Mouse (Mus musculus) urinary bladder, postnatal 10 days (tissue): ENCODE data around the gene Coq4.

Source experiments
- DNase-seq: peaks from one replicate; pipeline ENCODE4 v3.0.0; 2022; ENCODE audit warnings: low spot score

Gene Coq4

GRCm38 (mm10) chr2:29792772-29793487 is 5.6 kb downstream of the Coq4 start:
- DNase-seq: no peak

GRCm38 (mm10) chr2:29802075-29802826 is 15.0 kb downstream of the Coq4 start, which contains the start of gene Slc27a4:
Slc27a4 (plus strand) TSS chr2:29802634.
- DNase-seq: peak; percentile 88

DNA sequence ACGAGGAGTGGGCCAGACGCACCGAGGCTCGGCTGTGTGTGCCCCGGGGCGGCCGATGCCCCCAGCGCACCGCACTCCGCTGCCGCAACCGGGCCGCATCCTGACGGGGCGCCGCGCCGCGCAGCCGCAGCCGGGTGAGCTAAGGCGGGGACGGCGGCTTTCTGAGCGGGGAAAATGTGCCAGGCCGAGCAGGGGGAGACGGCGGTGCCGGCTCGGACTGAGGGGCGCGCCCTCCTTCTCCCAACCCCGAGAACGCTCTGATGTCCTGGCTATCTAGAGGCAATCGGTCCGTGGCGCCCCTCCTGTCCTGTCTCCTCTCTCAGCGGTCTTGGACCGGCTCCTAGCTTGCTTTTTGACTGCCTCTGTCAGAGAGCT is 15.5 kb downstream of the Coq4 start:
- DNase-seq: no peak

- DNase-seq: no peak
Observed at GRCm38 (mm10) chr2:29803400-29803831, 16.1 kb downstream of the Coq4 start.

- DNase-seq: no peak
Observed at GRCm38 (mm10) chr2:29815678-29816371, 28.5 kb downstream of the Coq4 start.

GRCm38 (mm10) chr2:29817426-29818232 is 30.3 kb downstream of the Coq4 start:
- peak; percentile 52 for DNase-seq

GRCm38 (mm10) chr2:29819363-29819762 is 32.1 kb downstream of the Coq4 start:
- DNase-seq: no peak

GRCm38 (mm10) chr2:29820025-29820817 is 32.9 kb downstream of the Coq4 start, which contains the start of gene Urm1:
Urm1 (plus strand) TSS chr2:29820075.
- no peak for DNase-seq

- DNase-seq: no peak
Observed at GRCm38 (mm10) chr2:29826318-29826925, 39.1 kb downstream of the Coq4 start.

- DNase-seq: peak; percentile 72
Observed at GRCm38 (mm10) chr2:29826926-29827708, 39.8 kb downstream of the Coq4 start.

- no peak for DNase-seq
Observed at GRCm38 (mm10) chr2:29827709-29828024, 40.4 kb downstream of the Coq4 start.

GRCm38 (mm10) chr2:29831106-29831505 is 43.8 kb downstream of the Coq4 start:
- DNase-seq: no peak

DNA sequence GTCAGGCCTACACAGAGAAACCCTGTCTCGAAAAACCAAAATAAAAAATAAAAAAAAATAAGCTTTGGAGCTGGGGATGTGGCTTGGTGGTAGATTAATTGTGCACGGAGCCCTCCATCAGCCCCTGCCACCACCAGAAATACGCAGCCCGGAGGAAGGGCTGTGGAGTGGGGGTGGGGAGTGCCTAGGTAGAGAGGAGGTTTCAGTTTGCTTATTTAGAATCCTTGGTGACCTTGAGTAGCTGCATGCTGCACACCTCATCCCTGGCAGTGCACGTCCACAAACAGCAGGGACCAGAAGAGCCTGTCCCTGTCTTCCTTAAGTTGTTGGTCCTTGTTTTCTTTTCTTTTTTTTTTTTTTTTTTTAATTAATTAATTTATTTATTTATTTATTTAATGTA is 46.5 kb downstream of the Coq4 start:
- DNase-seq: no peak

DNA sequence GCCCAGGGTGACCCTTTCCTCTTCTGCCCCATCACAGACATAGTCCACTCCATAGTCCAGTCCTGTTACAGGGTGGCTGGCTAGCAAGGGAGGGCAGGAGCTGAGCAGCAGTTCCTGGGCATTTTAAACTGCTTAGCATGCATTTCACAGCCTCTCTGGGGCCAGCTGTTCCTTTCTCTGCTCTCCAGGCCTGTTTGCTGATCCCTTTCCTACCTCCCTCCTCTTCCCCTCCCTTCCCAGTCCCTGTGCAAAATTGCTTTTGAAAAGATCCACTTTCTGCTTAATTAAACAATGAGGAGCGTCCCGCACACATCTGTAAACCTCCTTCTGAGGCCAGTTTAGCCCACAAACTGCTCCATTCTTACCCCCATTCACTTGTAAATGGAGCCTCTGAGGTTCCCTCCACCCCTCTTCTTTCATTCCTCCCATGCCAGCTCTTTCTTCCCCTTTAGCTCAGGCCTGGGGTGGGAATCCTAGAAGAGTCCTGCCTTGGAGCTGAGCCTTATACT is 48.2 kb downstream of the Coq4 start:
- no peak for DNase-seq

GRCm38 (mm10) chr2:29839460-29839859 is 52.2 kb downstream of the Coq4 start:
- DNase-seq: no peak

DNA sequence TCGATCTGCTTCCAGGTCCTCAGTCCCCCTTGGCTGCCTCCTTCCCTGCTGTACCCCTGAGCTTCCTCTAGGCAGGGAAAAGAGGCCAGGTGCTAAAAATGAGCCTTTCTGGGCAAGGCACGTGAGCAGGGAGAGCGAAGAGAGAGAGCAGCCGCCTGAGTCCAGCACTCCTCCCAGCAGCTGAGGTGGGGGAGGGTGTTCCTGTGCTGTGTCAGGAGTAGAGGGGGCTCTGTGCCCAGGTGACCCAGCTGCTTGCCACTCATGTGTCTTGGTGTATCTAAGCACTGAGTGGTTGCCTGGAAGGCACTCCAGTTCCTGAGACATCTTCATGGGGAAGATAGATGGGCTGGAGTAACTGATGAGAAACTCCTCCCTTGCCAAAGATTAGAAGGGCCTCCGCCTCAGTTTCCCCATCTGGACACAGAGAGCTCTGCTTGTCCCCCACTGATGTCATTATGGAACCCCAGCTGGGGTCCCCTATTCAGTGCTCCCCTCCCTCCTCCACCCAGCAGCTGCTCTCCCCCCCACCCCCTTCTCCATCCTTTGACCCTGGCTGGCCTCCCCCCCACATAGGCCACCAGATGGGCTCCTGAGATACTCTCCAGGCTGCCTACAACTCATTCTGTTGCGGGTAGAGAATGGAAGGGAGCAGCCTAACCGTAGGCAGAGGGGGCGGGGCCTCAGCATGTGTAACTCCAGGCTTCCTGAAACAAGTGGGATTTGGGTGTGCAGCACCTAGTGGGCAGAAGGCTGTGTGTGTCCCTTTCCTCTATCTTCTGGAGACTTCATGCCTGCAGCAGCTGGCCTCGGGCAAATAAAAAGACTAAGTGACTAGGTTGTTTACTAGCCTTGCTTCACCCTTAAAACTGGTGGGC is 56.2 kb downstream of the Coq4 start:
- DNase-seq: no peak

- DNase-seq: no peak
Observed at GRCm38 (mm10) chr2:29844115-29844514, 56.8 kb downstream of the Coq4 start.

GRCm38 (mm10) chr2:29844661-29845060 is 57.4 kb downstream of the Coq4 start:
- no peak for DNase-seq

- DNase-seq: no peak
Observed at GRCm38 (mm10) chr2:29845636-29846035, 58.3 kb downstream of the Coq4 start.
